Mouse (Mus musculus) embryo, embryonic 11.5 days (tissue): ENCODE data around the gene Gm3149.
"Not testable (repeated sequence)": the region's sequence is repeated elsewhere in the genome, so short reads cannot be mapped to it uniquely, and the experiment has no call there.

Experiments
- DNase-seq: peaks from one replicate; pipeline ENCODE4 v3.0.0-alpha.2; 2012; ENCODE audit warnings: low read depth, low spot score

Gm3149 gene

GRCm38 (mm10) chr14:4316983-4317382, at the start of gene Gm3149:
Gene Gm3149 (plus strand): TSS chr14:4317283.
- DNase-seq, result not testable (repeated sequence)

DNA sequence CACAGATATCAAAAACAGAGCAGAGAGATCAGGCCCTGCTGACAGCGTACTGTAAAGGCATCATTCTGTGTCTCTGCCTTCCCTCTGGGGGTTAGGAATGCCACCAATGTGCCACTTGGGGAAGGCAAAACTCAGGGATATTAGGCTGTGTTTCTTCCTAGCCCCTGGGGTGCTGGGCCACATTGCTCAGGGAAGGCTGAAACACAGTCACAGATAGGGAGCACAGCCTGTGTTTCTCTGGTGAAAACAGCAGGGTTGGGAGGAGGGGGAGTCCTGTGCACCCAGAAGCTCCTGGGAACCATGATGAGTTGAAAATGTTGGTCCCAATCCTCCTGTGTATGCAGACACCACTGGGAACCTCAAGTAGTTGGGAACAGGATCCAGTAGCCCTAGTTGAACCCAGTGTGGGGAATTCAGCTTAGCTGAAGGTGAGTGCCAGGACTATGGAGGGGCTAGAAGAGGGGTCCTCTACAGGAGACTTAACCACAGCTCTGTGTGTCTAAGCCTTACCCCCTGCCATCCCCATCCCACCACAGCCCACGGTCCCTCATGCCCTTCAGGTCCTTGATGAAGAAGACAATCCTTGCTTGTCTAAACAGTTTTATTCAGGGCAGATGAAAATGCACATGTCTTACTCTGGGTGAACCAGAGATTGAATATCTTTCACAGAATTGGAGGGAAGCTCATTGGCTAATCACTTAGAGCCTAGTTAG, 47.7 kb upstream of the Gm3149 start:
- not testable (repeated sequence) for DNase-seq

GRCm38 (mm10) chr14:4279828-4280227, 37.3 kb upstream of the Gm3149 start:
- DNase-seq, result not testable (repeated sequence)

- DNase-seq, result not testable (repeated sequence)
These were observed 17.5 kb downstream of the Gm3149 start, which contains the start of gene 2610042L04Rik for GRCm38 (mm10) chr14:4334476-4335080. Gene 2610042L04Rik (plus strand): TSS chr14:4334763.

DNA sequence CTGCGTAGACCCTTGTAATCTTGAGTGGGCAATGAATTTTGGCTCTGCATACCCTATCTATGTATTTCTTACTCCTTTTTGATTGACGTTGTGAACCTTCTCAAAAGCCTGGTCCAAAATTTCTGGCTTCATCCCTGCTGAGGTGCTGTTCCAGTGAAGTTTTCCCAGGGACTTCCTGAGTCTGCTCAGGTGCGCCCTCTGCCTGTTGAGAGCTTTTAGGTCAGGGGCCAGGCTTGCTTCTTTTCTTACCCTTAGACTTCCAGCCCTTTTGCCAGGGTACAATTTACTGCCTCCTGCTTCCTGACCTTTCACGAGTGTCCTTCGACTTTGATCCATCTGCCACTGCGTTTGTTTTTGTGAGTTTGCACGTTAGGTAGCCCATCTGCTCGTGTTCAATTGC, 18.4 kb downstream of the Gm3149 start:
- not testable (repeated sequence) for DNase-seq

- not testable (repeated sequence) for DNase-seq
These were observed 51.9 kb downstream of the Gm3149 start for GRCm38 (mm10) chr14:4368991-4369390.

DNA sequence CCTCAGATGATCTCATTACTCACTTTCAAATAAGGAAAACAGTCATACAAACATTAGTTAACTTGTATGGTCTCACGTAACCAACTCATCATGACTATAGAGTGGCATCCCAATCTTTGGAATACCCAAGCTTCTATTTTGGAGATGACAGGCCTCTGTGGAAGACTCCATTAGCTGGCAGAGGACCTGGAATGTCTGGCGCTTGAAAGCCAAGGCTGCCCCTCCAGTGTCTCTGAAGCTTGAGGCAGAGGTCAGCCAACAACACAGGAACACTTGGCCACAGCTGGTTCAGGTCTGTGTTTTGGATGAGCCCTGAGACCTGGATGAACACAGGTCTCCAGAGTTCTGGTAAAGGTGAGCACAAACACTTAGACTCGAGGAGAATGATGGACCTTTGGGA, 52.6 kb downstream of the Gm3149 start:
- DNase-seq, result not testable (repeated sequence)
